Mouse (Mus musculus) C2C12 (cell line): ENCODE measurements around the gene Mapkap1.

Source experiments
- CEBPB ChIP-seq: IDR thresholded peaks from one replicate; pipeline ENCODE4 v1.6.1; 2011; ENCODE audit warnings: low read depth, mild to moderate bottlenecking, control low read depth, moderate library complexity
- CTCF ChIP-seq: IDR thresholded peaks from one replicate; pipeline ENCODE4 v1.5.1; 2011; ENCODE audit not compliant: control insufficient read depth, insufficient read depth, insufficient read length
- MAX ChIP-seq: IDR thresholded peaks from one replicate; pipeline ENCODE4 v1.6.1; 2011; ENCODE audit warnings: mild to moderate bottlenecking, control low read depth
- MYOD1 ChIP-seq: IDR thresholded peaks from one replicate; pipeline ENCODE4 v1.6.1; 2011; ENCODE audit warnings: low read depth; ENCODE audit not compliant: control insufficient read depth, insufficient read length

DNA sequence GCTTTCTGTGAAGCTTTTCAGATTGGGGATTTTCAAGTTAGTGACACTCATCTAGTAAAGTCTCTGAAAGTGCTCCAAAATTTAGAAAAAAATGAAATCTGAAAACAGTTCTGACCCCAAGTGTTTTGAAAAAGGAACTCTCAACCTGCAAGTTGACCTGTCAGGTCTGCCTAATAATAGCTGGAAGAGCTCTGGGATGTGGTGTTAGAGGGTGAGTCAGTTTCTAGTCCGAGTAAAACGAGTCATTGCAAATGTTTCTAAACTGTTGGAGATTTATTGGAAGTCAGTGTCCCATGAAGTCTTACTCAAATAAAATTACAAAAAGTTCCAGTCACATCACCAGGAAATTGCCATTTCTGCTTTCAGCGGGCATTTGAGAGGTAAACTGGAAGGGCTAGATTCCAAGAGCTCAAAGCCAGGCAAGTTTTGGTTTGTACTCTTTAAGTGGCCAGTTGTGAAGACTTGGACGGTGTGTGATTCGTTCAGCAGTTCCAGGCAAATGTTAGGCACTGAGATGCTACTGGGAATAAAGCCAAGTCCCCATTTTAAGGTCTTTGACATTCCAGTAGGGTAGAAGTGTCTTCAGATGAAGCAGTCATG, 3.3 kb downstream of the Mapkap1 start:
- TF ChIP-seq MYOD1, result no peak
- no peak for TF ChIP-seq CTCF
- no peak for TF ChIP-seq CEBPB
- TF ChIP-seq MAX, result no peak
